Mouse (Mus musculus) layer of hippocampus, adult 2 months (tissue): ENCODE measurements around the gene Mia. TPM values are rescaled to one million over a fixed set of nuclear protein-coding genes. Genes with fewer than 3 reads are reported as not detected.

Experiments
- DNase-seq, 2 experiments: peaks; one replicate each; pipeline ENCODE4 v3.0.0; 2022; ENCODE audit warnings: low spot score in 2 of 2
- H3K27ac ChIP-seq: fragments of 200-600 bp; 2 replicates; pipeline ENCODE4 v1.8.1; 2022
- H3K4me3 ChIP-seq: fragments of 200-600 bp; 2 replicates; pipeline ENCODE4 v1.8.1; 2022; ENCODE audit warnings: mild to moderate bottlenecking
- CTCF ChIP-seq: fragments of 200-600 bp; conservative IDR thresholded peaks from 2 replicates; pipeline ENCODE4 v1.8.1; 2022; ENCODE audit warnings: antibody characterized with exemption, mild to moderate bottlenecking, moderate library complexity
- total RNA-seq, 2 experiments: library from RNA; stranded (reverse); gene quantifications; 2 replicates each; pipeline ENCODE4 v1.2.3; 2021

The Mia gene
- total RNA-seq, 2 experiments from 2014 or later = 2.2 to 2.7 TPM

DNA sequence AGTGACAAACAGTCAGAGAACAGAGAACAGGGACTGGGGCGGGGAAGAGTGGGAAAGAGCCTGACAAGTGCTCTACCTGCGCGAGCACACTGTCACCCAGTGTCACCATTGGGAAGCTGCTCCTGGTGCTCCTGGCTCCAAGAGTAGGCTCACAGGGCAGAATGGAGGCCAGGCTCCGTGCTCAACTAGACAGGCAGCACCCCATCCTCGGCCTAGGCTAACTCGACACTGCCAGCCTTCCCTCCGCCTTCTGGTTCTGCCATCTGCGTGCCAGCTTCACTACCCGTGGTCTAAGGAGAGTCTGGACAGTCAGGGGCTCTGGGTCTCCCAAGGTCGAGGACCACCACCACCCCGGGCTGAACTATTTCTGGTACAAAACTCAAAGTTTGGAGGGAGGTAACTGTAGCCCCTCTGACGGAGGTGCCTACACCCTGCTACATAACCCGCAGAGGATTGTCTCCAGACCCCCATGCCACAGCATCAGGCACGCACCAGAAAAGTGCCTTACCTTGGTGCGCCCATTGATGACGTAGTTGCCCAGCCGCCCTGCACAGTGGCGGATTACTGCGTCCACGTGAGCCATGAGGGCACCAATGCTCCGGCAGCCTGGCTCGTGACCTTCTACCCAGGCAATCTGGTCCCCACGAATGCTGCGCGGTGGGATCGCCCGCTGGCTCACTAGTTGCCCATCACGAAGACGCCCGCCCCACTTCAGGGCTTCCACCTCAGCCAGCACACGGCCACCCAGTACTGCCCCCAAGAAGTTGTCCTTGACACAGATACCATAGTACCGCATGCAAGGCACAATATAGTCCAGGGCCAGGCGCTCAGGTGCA is 16.6 kb downstream of the Mia start:
- DNase-seq = peak in 1 of 2 experiments; percentile 80
- no peak for TF ChIP-seq CTCF
- Histone ChIP-seq H3K4me3 (peak overlapping the region; percentile 91), H3K27ac (peak overlapping the region; percentile 99)

DNA sequence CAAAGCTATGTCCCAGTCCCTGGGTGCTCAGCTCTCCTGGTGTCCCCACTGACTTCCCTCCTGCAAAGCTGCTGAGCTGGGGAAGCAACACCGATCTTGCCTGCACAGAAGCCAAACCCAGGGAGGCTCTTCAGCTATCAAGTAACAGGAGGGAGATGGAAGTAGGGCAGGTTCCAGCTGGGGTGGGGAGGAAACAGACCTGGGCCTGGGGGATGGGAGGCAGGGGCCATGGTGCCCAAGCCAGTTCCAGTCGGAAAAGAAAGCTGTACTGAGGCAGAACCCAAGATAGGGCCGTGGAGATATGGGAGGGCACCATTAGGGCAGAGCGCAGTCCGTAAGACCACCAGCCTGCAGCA is 17.5 kb downstream of the Mia start:
- DNase-seq = no peak
- Histone ChIP-seq H3K4me3 (peak overlapping the region; percentile 91), H3K27ac (peak overlapping the region; percentile 99)
- TF ChIP-seq CTCF = no peak

DNA sequence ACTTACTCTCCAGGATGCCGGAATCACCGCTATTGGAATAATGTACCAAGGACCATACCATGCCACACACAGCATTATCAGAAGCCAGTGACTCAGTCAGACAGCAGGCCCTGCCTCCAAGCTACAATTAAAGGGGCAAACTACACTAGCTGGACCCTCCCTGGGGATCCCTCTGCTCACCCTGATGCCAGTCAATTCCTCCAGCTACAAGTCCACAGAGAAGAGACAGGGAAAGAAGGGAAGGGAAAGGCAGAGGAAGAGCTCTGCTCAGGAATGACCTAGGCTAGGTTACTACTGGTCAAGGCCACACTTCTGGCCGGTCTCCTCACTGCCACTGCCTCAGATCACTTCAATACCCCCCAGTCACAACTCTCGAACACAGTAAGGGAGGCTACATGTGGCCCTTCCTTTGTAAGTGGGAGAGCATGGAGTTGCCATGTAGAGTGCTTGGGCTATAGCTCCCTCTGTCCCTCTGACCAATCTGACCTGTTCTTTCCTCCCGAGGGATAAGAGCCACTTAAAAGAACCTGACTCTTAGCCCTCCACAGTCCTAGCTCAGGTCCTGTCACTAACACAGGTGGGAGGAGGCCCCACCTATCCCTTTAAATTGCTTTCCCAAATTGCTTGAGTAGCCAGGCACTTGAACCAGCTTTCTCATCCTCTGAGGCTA is 18.0 kb downstream of the Mia start:
- TF ChIP-seq CTCF = no peak
- Histone ChIP-seq H3K4me3 (peak overlapping the region; percentile 91), H3K27ac (peak overlapping the region; percentile 99)
- no peak for DNase-seq

DNA sequence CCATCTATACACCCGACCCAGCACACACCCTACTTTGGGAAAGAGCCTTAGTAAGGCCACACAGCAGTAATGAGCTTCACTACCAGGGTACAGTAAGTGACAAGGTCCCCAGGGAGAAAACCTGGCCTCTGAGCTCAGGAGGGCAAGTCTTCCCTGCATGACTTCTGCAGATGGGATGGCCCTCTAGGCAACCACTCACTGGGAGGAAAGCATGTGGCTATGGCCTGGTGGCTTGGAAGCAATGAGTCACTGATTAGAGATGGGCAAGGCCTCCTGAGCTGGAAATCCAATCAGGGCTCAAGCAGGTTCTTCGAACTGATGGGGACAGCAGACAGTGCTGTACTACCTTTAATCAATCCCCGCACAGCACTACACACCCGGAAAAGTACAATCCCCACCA is 19.2 kb downstream of the Mia start:
- H3K4me3 ChIP-seq = no peak overlapping the region
- TF ChIP-seq CTCF = no peak
- DNase-seq = no peak
- peak overlapping the region; percentile 9; the same call in 1 of the 2 replicates for H3K27ac ChIP-seq

DNA sequence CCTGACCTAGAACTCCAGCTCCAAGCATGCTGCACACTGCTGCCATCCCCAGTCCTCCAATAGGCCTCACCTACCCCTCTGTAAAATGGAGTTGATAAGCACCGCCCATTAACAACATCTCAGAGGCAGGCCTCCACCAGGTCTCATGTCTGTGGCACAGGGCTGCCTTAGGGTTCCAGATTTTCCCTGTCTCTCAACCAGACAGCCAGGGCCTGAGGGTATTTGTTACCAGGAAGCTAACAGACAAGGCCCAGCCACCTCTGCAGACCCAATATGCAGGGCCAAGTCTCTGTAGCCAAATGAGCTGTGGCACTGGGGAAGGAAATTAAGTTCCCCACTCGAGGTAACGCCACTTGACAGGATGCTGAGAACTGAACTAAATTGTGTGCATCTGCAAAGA is 20.0 kb downstream of the Mia start:
- Histone ChIP-seq H3K27ac (peak overlapping the region; percentile 9; the same call in 1 of the 2 replicates), H3K4me3 (no peak overlapping the region)
- no peak for TF ChIP-seq CTCF
- no peak for DNase-seq

GRCm38 (mm10) chr7:27159882-27160281 is 21.1 kb downstream of the Mia start:
- peak; percentile 99 for TF ChIP-seq CTCF
- H3K27ac ChIP-seq = peak overlapping the region; percentile 74
- H3K4me3 ChIP-seq = peak overlapping the region; percentile 15; the same call in 1 of the 2 replicates
- DNase-seq = peak; percentile 91 to 92

DNA sequence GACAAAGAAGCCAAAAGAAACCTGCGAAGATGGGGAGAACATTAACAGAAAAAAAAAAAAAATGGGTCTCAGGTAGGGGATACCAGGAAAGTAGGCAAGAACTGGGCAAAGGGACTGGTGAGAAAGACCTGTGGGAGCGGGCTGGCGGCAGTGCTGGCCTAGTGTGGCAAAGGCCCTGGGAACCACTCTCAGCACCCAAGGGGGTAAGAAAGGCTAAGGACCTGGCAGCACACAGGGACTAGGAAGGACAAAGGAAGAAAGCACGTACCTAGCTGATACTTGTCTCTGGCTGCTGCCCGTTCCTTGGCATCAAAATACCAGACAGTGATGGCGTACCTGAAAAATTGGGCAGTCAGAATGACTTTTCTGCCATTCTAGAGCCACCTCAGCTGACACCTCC is 21.7 kb downstream of the Mia start:
- no peak for TF ChIP-seq CTCF
- no peak for DNase-seq
- peak overlapping the region; percentile 74; the same call in 1 of the 2 replicates for H3K27ac ChIP-seq
- H3K4me3 ChIP-seq = no peak overlapping the region

- no peak overlapping the region for H3K4me3 ChIP-seq
- no peak for TF ChIP-seq CTCF
- H3K27ac ChIP-seq = no peak overlapping the region
- DNase-seq = no peak
Measured at GRCm38 (mm10) chr7:27158171-27158570, 22.8 kb downstream of the Mia start.

GRCm38 (mm10) chr7:27156005-27156404 is 25.0 kb downstream of the Mia start:
- no peak for TF ChIP-seq CTCF
- Histone ChIP-seq H3K27ac (peak overlapping the region; percentile 46; the same call in 1 of the 2 replicates), H3K4me3 (no peak overlapping the region)
- DNase-seq = peak; percentile 52 to 70

DNA sequence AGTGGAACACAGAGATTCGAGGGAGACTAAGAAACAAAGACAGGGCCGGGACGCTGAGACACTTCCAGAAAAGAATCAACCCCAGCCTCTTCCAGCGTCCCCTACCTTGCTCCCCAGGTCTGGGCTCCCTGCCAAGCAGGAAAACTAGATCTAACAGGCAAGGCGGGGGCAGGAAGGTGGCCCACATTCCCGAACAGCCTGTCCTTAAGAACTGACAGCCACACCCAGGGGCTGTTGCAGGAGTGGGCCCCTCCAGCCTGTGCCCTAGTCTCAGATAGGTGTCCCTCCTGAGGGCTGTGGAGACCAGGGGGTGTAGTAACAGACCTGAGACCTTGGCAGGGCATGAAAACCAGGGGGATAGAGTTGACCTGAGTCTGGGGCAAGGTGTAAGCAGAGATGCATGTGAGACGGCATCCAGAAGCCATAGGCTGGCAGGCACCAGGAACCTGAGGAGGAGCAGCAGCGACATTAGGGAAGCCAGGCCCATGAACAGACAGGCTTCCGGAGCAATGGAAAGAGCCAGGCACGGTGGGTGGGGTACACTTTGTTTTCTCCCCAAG is 27.7 kb downstream of the Mia start, which contains the start of gene Cyp2t4:
Gene Cyp2t4 (plus strand): TSS at position 510 of the 560 bp plus-strand sequence.
- no peak for DNase-seq
- H3K27ac ChIP-seq = peak within 1 kb of the TSS; percentile 18; the same call in 1 of the 2 replicates
- H3K4me3 ChIP-seq = no peak within 1 kb of the TSS
- no peak for TF ChIP-seq CTCF

DNA sequence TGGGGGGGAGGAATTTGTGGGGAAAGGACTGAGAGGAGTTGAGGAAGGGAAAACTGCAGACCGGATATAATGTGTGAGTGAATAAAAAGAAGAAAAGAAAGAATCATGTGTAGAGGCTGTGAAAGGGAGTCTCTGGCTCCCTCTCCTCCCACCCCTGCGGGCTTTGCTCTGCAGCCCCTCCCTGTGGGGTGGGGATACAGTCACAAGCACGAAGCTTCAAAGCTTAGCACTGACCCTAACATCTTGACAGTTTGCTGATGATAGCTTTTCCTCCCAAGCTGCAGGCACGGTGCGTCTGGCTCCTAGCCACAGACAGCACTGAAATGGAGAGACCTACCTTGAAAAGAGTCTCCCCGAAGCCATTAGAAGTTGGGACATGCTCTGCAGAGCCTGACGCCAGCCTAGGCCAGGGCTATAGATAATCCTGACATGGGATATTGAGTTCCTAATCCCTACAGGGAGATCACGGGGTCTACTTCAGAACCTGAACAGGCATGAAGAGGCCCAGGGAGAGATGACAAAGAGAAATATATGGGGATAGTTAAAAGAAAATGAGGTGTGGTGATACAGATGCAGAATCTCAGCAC is 44.5 kb downstream of the Mia start:
- Histone ChIP-seq H3K27ac (no peak overlapping the region), H3K4me3 (no peak overlapping the region)
- DNase-seq = no peak
- TF ChIP-seq CTCF = no peak

DNA sequence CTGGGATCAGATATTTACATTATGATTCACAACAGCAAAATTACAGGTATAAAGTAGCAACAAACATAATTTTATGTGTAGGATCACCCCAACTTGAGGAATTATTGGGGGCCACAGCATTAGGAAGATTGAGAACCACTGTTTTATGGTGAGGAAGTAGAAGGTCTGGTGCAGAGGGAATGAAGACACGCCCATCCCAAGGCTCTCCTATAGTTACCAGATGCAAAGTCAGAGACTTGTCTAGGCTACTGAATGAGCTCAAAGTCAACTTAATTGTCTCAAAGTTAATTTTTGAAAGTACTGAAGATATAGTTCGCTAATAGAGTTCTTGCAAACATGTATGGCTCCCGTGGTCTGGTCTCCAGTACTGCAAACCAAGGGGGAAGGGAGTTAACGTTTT is 47.2 kb downstream of the Mia start:
- TF ChIP-seq CTCF = no peak

DNA sequence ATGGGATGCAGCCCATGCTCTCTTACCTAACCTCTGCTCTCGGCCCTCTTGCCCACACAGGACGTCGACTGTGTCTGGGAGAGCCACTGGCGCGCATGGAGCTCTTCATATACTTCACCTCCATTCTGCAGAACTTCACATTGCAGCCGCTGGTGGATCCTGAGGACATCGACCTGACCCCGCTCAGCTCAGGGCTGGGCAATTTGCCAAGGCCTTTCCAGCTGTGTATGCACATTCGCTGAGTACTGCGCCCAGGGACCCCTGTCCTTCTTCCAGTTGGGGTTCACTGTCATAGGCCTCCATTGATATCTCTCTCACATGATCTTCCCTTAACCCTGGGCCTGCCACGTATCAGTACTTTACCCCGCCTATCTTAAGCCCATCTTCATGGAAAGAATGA is 47.8 kb downstream of the Mia start:
- no peak overlapping the region for H3K27ac ChIP-seq
- no peak overlapping the region for H3K4me3 ChIP-seq
- no peak for DNase-seq
- TF ChIP-seq CTCF = no peak

More for the DNA sequence above, 47.2 kb downstream of the Mia start:
- DNase-seq = no peak
- Histone ChIP-seq H3K4me3 (no peak overlapping the region), H3K27ac (no peak overlapping the region)
